Mouse (Mus musculus) hindbrain, postnatal 0 days (tissue): ENCODE data around the gene Gm1123. TPM values are rescaled to one million over a fixed set of nuclear protein-coding genes. Genes with fewer than 3 reads are reported as not detected.

ENCODE experiments used
- ATAC-seq: fragments of 200-750 bp; cut with Nextera tagmentation; 2 replicates; pipeline ENCODE4 v1.8.0; 2017; ENCODE audit warnings: mild to moderate bottlenecking, moderate TSS enrichment, moderate library complexity
- DNase-seq: peaks from one replicate; pipeline ENCODE4 v3.0.0-alpha.2; 2015; ENCODE audit warnings: low spot score
- H3K27ac ChIP-seq: fragments of 300-500 bp; sonication (generic); 2 replicates; pipeline ENCODE4 v1.5.1; 2014; ENCODE audit warnings: mild to moderate bottlenecking
- H3K27me3 ChIP-seq: fragments of 300-500 bp; sonication (generic); 2 replicates; pipeline ENCODE4 v1.6.1; 2014; ENCODE audit warnings: low read length, mixed read lengths; ENCODE audit not compliant: insufficient read depth
- H3K36me3 ChIP-seq: fragments of 300-500 bp; sonication (generic); 2 replicates; pipeline ENCODE4 v1.6.1; 2014; ENCODE audit warnings: low read length, mixed read lengths; ENCODE audit not compliant: insufficient read depth
- H3K4me1 ChIP-seq: fragments of 300-500 bp; sonication (generic); 2 replicates; pipeline ENCODE4 v1.6.1; 2014; ENCODE audit warnings: antibody characterized with exemption, low read length, mixed read lengths; ENCODE audit not compliant: insufficient read depth
- H3K4me2 ChIP-seq: fragments of 300-500 bp; sonication (generic); 2 replicates; pipeline ENCODE4 v1.6.1; 2014; ENCODE audit warnings: low read depth, mild to moderate bottlenecking, low read length, moderate library complexity, mixed read lengths
- H3K4me3 ChIP-seq: fragments of 300-500 bp; sonication (generic); 2 replicates; pipeline ENCODE4 v1.5.1; 2014; ENCODE audit warnings: low read length
- H3K9ac ChIP-seq: fragments of 300-500 bp; sonication (generic); replicated peaks from 2 replicates; pipeline ENCODE4 v1.6.1; 2014; ENCODE audit warnings: mild to moderate bottlenecking, low read length, moderate library complexity, mixed read lengths
- H3K9me3 ChIP-seq: fragments of 300-500 bp; sonication (generic); 2 replicates; pipeline ENCODE4 v1.6.1; 2016; ENCODE audit warnings: low read length, mixed read lengths
- CTCF ChIP-seq: IDR thresholded peaks from 2 replicates; pipeline ENCODE4 v1.5.1; 2016; ENCODE audit warnings: antibody characterized with exemption, control low read depth, low read depth
- WGBS: fragments of 180-500 bp; shearing (Covaris S2); extraction: QIAGEN DNeasy Blood & Tissue Kit; methylation state at CpG from one replicate; pipeline ENCODE4 v1.1.7; 2014; 5-methylcytosine and 5-hydroxymethylcytosine counted together
- polyA plus RNA-seq: library from polyadenylated mRNA; unstranded; fragments of >200 nt; fragmentation: Nextera tagmentation; extraction: Ambion mirVana; gene quantifications from 2 replicates; pipeline ENCODE4 v1.2.1, GENCODE M21; 2015
- total RNA-seq: library from RNA; depleted of rRNA; stranded (reverse); fragments of >200 nt; gene quantifications from 2 replicates; pipeline ENCODE4 v1.2.3, GENCODE M21; 2014; rRNA removed

Gene Gm1123
- total RNA-seq (not detected in 2 replicates), polyA plus RNA-seq (0.09 and 0.15 TPM in 2 replicates)

DNA sequence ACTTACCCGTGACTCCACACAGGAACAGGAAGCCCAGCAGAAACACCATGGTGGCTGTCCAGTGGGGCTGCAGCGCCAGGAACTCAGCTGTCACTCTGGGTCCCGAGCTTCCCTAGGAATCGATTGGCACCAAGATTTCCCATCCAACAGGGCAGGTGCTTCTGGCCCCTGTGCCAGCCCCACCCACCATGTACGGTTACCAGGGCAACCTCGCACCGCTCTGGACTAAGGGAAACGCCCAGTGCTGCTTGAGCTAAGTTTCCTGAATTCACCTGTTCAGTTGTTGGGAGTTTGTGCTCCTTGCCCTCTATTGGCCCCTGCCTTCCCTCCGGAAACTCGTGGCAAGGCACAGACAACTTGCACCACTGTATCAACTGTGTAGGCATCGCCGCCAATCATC, at the start of gene Gm1123:
TSS of gene Gm1123 (minus strand) at position 141 of the 400 bp plus-strand sequence.
- H3K4me3 ChIP-seq, result no peak within 1 kb of the TSS
- no peaks in the 10 kb centered on the region for H3K9me3 ChIP-seq
- no peak for DNase-seq
- ATAC-seq, result no peak
- no peaks in the 10 kb centered on the region for H3K27me3 ChIP-seq
- no peak for TF ChIP-seq CTCF
- H3K4me1 ChIP-seq, result no peaks in the 10 kb centered on the region
- H3K9ac ChIP-seq, result no peak within 1 kb of the TSS
- H3K4me2 ChIP-seq, result no peak within 1 kb of the TSS
- 85% methylated on average over 12 of the region's 12 CpGs for WGBS
- H3K36me3 ChIP-seq, result peaks cover 7% of the 10 kb centered on the region; the same call in 1 of the 2 replicates
- H3K27ac ChIP-seq, result no peak within 1 kb of the TSS

DNA sequence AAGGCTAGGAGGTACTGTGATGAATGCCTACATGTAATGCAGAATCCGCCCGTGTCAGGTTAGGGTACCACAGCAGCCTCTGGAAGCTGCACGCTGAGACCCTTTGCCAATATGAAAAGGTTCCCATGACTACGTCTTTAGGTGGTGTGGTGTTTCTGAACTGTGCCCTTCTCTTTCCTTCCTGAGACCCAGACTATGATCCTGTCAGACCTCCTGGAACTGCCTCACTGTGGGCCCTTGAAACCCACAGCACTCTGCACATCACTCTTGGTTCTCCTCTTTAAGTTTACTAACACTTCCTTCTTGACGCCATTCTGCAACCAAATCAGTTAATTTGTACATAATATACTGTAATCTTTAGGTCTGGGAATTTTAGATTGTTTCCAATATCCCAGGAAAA, 46.2 kb upstream of the Gm1123 start:
- Histone ChIP-seq H3K4me2 (no peak overlapping the region), H3K36me3 (no peaks in the 10 kb centered on the region), H3K9ac (no peak overlapping the region), H3K27me3 (no peaks in the 10 kb centered on the region), H3K27ac (no peak overlapping the region), H3K9me3 (no peaks in the 10 kb centered on the region), H3K4me1 (no peaks in the 10 kb centered on the region), H3K4me3 (no peak overlapping the region)
- no peak for DNase-seq
- no peak for TF ChIP-seq CTCF
- WGBS, result 94% methylated on average over 5 of the region's 5 CpGs
- ATAC-seq, result no peak

DNA sequence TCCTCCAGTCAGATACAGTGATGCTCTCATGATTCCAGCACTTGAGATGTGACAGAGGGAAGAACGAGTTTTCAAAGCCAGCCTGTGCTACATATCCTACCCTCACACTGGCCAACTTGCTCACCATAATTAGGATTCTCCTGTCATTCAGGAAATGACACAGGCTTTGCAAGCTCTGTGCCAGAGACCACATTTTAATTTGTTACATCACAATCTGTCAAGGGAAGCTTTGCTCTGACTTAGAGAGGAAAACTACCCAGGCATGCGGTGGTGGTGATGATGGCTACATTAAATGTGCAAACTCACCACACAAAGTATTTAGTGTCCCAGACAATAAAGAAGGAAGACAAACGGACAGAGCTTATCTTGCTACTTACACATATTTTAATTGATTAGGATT, 45.8 kb upstream of the Gm1123 start:
- H3K9me3 ChIP-seq, result no peaks in the 10 kb centered on the region
- DNase-seq (no peak), ATAC-seq (no peak)
- no peak for TF ChIP-seq CTCF
- H3K27me3 ChIP-seq, result no peaks in the 10 kb centered on the region
- no peaks in the 10 kb centered on the region for H3K4me1 ChIP-seq
- H3K27ac ChIP-seq, result no peak overlapping the region
- H3K4me3 ChIP-seq, result no peak overlapping the region
- H3K4me2 ChIP-seq, result no peak overlapping the region
- H3K9ac ChIP-seq, result no peak overlapping the region
- H3K36me3 ChIP-seq, result no peaks in the 10 kb centered on the region
- WGBS, result 94% methylated on average over 3 of the region's 3 CpGs

DNA sequence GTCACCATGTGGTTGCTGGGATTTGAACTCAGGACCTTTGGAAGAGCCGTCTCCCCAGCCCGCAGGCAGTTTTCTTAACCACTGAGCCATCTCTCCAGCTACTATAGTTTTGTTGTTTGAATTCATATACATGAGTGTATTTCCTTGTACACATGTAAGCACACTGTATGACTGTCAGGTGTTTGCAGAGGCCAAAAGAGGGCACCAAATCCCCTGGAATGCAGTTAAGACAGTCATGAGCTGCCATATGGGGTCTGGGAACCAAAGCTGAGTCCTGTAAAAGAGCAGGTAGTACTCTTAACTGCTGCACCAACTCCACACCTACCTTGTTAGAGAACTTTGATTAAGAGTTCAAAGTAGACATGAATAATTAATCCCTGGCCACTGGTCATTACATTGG, 45.1 kb upstream of the Gm1123 start:
- Histone ChIP-seq H3K36me3 (no peaks in the 10 kb centered on the region), H3K4me1 (no peaks in the 10 kb centered on the region), H3K27ac (no peak overlapping the region), H3K9me3 (no peaks in the 10 kb centered on the region), H3K4me3 (no peak overlapping the region), H3K9ac (no peak overlapping the region), H3K4me2 (no peak overlapping the region), H3K27me3 (no peaks in the 10 kb centered on the region)
- DNase-seq, result no peak
- no peak for TF ChIP-seq CTCF
- no peak for ATAC-seq
- WGBS, result 100% methylated on average over 2 of the region's 2 CpGs

DNA sequence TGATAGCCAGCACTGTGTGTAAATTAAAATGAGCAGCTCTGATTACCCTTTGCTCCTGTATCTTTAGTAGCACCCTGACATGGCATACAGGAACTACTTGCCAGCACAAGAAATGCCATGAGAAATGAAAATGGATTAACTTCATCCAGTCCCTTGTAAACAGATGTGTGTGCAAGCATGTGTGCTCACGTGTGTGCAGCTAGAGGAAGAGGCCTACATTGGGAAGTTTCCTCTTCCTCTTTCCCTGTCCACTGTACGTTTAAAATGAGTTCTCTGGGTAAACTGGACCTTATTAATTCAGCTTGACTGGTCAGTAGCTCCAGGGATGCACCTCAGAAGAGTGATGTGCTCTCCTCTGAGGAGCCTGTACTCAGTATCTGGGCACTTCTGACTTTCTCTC, 38.9 kb upstream of the Gm1123 start:
- H3K27me3 ChIP-seq, result no peaks in the 10 kb centered on the region
- H3K36me3 ChIP-seq, result peaks cover 6% of the 10 kb centered on the region; the same call in 1 of the 2 replicates
- H3K4me1 ChIP-seq, result no peaks in the 10 kb centered on the region
- H3K27ac ChIP-seq, result no peak overlapping the region
- H3K9ac ChIP-seq, result no peak overlapping the region
- H3K4me2 ChIP-seq, result no peak overlapping the region
- no peak for TF ChIP-seq CTCF
- WGBS, result 77% methylated on average over 2 of the region's 2 CpGs
- no peak overlapping the region for H3K4me3 ChIP-seq
- DNase-seq (no peak), ATAC-seq (no peak)
- no peaks in the 10 kb centered on the region for H3K9me3 ChIP-seq

DNA sequence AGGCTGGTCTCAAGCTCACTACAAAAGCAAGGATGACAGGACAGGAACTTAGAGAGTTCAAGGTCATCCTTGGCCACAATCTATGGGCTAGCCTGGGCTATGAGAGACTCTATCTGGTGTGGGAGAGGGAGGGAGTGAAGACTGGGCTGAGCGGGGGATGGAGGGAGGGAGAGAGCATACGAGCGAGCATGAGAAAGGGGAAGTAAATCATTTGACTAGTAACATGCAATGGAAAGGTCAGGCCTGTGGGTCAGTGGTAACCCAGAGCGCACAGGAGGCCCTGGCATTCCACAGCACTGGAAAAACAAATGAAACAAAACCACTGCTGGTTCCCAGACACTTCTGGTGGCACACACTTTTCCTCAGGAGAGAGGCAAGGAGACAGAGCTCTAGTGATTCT, 37.0 kb upstream of the Gm1123 start:
- no peak overlapping the region for H3K27ac ChIP-seq
- no peak overlapping the region for H3K4me2 ChIP-seq
- WGBS, result 66% methylated on average over 4 of the region's 4 CpGs
- ATAC-seq (no peak), DNase-seq (no peak)
- H3K4me3 ChIP-seq, result no peak overlapping the region
- no peaks in the 10 kb centered on the region for H3K4me1 ChIP-seq
- H3K36me3 ChIP-seq, result peaks cover 9% of the 10 kb centered on the region; the same call in 1 of the 2 replicates
- no peaks in the 10 kb centered on the region for H3K9me3 ChIP-seq
- TF ChIP-seq CTCF, result no peak
- no peak overlapping the region for H3K9ac ChIP-seq
- no peaks in the 10 kb centered on the region for H3K27me3 ChIP-seq

DNA sequence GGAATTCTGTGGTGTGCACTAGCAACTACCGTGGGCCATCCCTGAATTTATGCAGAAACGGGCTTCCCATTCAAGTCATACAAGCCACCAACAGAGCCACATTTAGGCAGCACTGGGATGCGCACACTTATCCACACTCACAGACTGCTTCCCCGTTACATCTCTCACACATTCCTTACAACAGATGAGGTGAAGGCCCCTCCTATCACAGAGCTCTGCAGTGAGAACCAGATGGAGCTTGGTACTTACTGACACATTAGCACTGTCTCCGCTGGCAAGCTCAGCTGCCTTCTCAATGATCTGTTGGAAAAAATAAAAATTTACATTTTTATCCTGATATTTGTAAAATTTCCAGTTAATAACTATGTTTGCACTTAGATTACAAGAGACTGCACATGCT, 29.8 kb upstream of the Gm1123 start:
- WGBS, result 80% methylated on average over 5 of the region's 5 CpGs

More for the DNA sequence above, 29.8 kb upstream of the Gm1123 start:
- TF ChIP-seq CTCF, result no peak
- H3K4me3 ChIP-seq, result no peak overlapping the region
- no peaks in the 10 kb centered on the region for H3K4me1 ChIP-seq
- H3K27ac ChIP-seq, result no peak overlapping the region
- no peaks in the 10 kb centered on the region for H3K9me3 ChIP-seq
- H3K27me3 ChIP-seq, result no peaks in the 10 kb centered on the region
- ATAC-seq, result no peak
- H3K9ac ChIP-seq, result no peak overlapping the region
- H3K36me3 ChIP-seq, result peaks cover 22% of the 10 kb centered on the region; the same call in 1 of the 2 replicates
- no peak for DNase-seq
- no peak overlapping the region for H3K4me2 ChIP-seq
